Mouse (Mus musculus): Measurements from ENCODE around the gene Amd1.

The Amd1 gene

DNA sequence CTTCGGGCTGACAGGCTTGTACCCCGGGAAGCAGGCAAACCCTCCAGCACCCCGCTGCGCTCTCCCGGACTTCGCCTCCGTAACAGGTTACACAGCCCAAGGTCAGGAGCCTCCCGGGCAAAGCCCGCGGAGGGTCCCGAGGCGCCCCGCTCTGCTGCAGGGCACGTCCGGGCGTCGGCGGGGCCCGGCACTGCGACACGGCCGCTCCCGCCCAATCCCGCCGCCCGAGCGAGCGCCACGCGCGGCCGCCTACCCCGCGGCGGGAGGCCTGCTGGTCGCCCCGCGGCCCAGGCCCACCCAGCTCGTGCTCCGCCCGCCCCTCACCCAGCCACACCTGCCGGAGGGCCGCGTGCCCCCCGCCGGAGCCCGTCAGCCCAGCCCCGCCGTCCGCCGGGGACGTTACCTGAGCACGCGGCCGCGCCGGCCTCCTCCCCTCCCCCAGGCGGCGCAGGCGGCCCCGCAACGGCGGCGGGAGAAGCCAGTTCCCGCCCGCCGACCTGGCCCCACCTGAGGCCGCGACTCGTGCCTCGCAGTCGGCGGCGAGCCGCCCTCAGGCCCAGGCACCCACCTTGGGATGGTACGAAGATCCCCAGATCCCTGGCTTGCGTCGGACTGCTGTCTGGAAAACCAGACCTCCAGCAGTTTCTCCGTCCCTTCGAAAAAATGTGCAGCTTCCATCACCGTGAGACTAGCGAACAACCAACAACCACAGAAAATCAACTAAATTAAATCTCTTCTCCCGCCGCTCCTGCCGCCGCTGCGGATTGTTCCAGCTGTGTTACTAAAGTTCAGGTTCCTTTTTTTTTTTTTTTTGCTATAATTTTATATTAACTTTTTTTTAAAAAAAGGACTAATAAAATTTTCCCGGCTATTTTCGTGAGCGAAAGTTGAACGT lies 558 bp downstream of the Amd1 start:
- peak; percentile 48 for DNase-seq (ENCODE audit: low spot score)

DNA sequence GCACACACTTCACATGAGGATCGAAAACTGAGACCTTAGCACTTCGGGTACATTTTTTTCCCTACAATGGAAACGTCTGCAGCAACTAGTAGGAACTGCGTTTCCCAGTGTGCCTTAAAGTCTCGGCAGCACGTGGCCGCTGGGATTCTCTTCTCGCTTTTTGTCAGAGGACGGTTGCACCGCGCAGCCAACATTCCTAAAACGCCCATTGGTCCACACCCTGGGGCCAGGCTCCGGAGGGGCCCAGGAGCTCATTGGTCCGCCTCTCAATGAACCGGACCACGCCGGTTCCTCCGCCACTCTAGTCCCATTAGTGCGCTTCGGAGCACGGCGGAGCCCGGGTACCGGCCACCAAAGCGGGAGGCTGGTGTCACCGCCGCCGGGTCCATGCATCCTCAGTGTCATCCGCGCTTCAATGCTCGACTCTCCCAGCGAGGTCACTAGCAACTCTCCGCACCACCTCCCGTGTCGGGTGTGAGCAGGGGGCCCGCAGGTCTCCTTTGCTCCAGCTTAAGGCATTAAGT lies 1.3 kb downstream of the Amd1 start:
- DNase-seq (ENCODE audit: low spot score): peak; percentile 45

DNA sequence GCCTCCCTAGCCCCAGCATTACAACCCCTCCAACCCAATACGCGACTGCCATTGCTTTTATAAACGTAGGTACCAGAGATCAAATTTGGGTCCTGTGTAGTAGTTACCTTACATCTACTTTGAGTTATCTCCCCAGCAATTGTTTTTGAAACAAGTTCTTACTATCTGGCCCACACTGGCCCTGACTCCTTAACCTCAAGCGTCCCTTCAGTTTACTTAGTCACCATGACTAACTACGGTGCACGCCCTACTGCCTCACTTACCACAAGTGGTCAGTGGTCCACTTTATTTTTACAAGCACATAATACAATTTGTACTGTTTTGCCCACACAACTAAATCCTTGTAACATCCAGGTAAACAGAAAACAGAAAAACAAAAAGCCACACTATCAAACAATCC lies 9.3 kb downstream of the Amd1 start:
- DNase-seq (ENCODE audit: low spot score): no peak

DNA sequence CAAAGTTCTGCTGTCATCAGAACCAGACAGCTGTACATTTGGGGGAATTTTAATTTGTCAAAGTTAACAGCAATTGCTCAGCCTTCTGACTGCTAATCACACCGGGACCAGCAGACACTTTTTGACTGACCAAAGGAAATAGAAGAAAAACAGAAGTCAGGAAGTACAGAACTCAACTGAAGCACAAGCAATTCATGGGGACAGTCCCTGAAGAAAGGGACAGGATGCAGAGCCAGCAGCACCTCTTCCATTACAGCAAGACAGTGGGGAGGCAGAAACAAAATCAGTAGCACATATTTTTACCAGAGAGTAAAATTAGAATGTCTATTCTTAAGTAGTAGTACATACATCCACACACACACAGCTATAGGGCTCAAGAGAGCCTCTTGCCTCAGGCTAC lies 15.2 kb downstream of the Amd1 start:
- no peak for DNase-seq (ENCODE audit: low spot score)

DNA sequence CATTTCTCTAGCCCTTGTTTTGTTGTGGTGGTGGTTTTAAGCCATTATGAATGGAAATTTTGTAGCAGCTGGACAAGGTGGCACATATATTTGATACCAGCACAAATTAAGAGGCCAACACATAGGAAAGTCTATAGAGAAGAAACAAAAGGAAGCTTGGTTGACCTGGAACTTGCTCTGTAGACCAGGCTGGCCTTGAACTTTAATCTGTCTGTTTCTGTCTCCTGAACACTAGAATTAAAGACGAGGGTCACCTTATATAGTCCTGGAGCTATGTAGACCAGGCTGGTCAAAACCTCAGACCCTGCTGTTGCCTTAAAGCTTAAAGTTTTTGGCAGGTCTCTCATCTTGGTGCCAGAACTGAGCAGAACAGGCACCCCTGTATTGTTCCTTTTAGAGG lies 16.4 kb downstream of the Amd1 start:
- no peak for DNase-seq (ENCODE audit: low spot score)

DNA sequence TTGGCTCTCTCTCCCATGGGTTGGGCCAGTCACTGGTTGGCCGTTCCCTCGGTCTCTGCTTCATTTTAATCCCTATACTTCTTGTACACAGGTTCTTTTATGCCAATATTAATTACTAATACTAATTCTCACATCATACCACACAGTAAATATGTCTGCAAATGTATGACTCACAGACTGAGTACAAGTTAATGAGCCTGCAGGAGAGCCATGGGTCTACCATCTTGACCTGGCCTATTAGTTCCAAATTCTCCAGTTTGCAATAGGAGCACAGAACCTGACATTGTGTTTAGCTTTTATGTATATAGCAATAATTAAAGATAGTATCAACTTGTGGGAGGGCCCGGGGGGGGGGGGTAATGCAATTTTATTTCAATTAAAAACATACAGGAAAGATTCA lies 17.0 kb downstream of the Amd1 start:
- no peak for DNase-seq (ENCODE audit: low spot score)

DNA sequence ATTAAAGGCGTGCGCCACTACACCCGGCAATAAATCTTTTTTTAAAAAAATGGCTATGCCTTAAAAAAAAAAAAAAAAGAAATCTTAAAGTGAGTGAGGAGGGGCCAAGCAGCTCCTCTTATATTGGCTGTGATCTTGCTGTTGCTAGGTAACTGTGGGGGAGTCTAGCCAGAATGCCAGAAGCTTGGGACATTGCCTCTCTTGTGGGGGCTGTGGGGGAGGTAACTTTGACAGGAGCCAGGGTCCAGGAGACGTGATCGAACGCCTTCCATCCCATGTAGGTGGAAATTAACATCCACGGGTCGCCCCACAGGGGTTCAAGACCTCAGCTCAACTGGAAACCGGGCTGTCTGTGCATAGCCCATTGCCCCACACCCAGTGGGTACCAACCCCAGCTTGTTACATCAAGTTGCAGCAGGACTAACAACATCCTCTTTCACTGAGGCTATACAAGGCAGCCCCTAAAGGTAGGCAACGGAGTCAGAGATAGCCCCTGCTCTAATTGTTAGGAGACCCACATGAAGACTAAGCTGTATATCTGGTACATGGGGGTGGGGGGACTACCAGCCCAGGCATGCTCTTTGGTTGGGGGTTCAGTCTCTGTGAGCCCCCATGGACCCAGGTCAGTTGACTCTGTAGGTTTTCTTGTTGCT lies 17.7 kb downstream of the Amd1 start:
- DNase-seq (ENCODE audit: low spot score): no peak

DNA sequence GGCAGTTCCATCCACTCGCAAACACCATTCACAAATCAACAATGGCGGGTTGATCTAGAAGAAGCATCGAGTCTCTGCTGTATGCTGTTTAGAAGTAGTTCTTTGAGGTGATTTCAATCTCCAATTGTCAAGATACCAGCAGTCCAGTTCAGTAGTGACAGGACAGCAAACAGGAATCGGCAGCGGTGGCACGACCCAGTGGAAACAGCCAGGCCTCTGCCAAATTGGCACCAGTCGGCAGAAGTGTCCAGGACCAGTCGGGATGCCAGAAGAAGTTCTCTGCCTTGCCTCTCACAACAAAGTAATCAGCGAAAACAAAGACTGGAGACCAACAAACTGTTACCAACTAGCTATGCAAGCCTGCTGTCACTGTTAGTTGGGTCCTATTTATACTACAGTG lies 18.4 kb downstream of the Amd1 start:
- DNase-seq (ENCODE audit: low spot score): no peak

DNA sequence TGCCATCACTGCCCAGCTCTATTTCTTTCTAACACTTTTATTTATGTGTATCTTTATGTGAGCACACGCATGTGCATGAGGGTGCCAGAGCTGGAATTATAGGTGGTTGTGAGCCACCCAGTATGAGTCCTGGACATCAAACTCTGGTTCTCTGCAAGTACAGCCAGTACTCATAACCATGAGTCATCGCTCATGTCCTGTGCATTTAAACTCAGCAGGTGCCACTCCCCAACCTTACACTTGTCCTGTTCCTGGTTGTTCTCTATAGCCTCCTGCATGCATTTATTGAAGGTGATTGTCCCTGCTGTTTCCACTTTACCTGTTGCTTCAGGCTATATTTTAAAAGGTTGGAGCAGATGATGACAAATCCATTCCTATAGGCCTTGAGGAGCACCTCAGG lies 20.4 kb downstream of the Amd1 start:
- DNase-seq (ENCODE audit: low spot score): no peak

DNA sequence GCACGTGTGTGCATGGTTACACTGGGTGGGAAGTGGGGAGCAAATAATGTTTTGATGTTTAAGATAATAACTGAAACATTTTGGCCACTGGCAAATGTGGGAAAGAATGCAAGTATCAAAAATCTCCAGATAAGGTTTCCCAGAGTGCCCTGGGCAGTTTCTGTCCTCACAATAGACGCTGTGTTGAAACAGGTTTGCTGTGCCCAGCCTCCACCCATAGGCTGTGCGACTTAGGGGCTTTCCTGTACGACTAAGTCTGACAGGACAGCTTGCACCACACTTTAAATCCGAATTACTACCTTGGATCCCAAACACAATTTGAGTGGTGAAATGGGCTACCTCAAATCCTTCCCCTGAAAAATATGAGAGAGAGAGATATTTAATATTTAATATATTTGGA lies 23.7 kb downstream of the Amd1 start:
- no peak for DNase-seq (ENCODE audit: low spot score)

DNA sequence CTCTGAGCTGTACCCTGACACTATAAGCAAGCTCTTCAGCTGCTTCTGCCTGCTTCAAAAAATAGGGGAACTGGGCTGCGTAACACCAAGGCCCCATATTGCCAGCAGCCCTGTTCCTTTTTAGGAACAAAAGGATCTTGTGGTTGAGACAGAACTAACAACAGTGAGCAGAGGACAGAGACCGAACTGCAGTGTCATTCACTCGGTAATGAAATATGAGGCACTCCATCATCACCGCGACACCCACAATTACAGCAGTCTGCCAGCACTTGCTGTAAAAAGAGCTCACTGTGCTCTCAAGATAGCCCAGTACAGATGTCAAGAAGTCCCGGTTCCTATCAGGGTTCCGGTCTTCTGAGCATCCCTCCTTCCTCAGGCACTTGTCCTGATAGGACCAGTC lies 26.0 kb downstream of the Amd1 start:
- DNase-seq (ENCODE audit: low spot score): no peak

DNA sequence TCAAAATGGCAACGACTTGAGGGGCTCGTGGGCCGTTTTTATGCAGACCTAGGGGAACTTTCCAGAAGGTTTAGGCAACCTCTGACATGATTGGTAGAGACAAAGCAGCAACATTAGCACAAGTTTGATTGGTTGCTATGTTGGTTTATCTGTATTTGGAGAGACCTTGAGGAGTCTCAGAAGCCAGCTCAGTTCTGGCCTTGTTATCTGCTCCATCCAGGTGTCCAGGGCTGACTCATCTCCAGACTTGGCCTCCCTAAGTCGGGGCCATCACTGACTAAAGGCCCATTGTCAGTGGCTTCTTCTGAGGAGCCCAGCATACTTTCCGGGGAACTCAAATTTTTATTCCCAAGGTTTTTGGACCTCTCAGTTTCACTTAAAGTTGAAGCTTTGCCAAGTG lies 28.0 kb downstream of the Amd1 start:
- no peak for DNase-seq (ENCODE audit: low spot score)

DNA sequence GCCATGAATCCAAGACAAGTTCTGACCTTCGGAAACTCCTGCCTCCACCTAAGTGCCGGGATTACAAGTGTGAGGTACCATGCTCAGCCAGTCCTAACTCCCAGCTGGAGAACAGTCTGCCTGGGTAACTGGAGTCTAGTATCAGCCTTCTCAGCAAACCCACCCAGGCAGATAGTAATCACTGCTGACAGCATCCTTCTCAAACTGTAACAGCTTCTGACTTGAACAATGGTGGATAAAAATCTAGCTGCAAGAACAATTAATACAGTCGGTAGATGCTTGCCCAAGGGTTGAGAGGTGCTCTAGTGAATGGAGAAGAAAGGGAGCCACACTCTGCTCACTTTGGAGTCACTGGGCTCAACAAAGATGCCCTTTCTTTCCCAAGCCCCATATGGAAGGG lies 30.8 kb downstream of the Amd1 start:
- no peak for DNase-seq (ENCODE audit: low spot score)

DNA sequence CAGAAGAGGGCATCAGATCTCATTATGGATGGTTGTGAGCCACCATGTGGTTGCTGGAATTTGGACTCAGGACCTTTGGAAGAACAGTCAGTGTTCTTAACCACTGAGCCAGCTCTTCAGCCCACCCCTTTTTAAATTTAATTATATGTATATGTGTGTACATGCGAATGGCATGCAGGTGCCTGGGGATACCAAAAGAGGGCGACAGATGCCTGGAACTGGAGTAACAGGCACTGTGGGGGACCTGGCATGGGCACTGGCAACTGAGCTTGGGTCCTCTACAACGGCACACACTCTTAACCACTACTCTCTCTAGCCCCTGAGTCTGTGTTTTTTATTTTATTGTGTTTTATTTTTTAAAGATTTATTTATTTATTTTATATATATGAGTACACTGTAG lies 37.1 kb downstream of the Amd1 start:
- DNase-seq (ENCODE audit: low spot score): no peak

DNA sequence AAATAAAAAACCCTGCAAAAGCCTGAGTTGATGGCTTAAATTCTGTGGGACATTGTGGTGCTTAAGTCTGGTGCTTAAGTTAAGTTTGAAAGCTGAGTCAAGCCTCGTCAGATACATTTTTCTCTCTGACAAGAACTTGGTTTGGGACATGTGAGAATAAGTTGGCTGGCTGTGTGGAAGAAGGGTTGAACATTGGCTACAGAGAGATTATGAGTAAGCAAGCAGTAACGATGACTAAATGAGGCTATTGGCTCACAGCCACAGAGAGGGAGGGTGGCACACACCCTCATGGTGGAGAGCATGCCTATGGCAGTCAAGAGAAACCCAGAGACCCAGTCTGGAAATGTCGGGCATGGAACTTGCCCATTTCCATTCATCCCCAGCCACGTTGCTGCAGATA lies 38.3 kb downstream of the Amd1 start:
- no peak for DNase-seq (ENCODE audit: low spot score)

DNA sequence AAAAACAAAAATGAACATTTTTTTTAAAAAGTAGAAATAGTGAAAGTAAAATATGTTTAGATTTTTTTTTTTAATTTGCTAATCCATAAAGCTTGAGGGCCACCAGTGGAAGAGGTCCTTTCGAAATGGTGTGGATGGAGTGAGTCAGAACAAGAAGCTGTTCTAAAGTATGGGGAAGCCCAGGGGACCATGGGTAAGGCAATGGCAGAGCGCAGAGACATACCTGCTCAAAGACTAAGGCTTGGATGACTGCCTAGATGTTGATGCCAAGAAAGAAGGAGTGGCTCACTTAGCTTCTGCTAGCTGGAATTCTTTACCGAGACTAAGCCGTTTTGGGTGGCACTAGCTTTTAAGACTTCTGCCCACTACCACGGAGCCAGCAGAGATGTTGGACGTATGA lies 39.8 kb downstream of the Amd1 start:
- no peak for DNase-seq (ENCODE audit: low spot score)

DNA sequence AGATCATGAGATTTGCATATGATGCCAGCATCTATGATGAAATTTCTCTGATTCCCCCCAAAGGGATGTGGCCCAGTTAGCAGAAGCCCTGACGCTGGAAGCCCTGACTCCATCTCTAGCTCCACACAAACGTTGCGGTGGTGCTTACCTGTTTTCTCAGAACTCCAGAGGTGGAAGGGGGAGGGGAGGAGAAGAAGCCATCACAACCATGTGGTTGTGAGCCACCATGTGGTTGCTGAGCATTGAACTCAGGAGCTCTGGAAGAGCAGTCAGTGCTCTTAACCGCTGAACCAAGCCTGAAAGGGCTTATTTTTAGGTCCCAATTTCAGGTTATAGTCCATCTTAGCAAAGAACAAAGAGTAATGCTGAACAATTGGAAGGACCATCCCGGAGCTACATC lies 41.7 kb downstream of the Amd1 start:
- DNase-seq (ENCODE audit: low spot score): no peak

DNA sequence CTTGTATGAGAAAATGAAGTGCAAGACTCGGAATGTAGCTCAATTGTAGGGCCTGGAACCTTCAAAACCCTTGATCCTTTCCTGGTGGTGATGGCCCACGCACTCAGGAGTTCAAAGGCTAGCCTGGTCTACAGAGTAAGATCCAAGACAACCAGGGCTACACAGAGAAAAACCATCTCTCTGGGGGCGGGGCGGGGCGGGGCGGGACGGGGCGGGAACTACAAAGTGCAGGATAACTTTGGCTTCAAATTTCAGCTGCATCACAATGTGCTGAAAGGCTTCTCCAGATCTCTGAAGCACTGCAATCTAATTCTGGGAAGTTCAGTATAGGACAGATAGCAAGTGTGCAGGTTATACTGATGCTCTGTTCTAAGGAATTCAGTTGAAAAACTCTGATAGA lies 42.4 kb downstream of the Amd1 start:
- DNase-seq (ENCODE audit: low spot score): no peak

DNA sequence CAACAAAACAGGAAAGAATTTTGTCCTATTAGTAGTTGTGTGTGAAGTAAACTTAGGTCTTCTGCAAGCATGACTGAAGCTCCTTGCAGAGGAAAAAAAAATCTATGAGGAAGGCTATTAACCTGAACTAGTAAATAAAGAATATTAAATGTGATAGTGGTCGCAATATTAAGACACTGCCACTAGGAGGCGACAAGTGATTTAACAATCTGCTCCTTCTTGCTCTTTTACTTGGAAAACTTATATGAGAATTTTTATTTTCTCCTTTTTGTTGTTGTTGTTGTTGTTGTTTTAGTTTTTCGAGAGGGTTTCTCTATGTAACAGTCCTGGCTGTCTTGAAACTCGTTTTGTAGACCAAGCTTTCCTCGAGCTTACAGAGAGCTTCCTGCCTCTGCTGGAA lies 43.0 kb downstream of the Amd1 start:
- DNase-seq (ENCODE audit: low spot score): peak; percentile 41

DNA sequence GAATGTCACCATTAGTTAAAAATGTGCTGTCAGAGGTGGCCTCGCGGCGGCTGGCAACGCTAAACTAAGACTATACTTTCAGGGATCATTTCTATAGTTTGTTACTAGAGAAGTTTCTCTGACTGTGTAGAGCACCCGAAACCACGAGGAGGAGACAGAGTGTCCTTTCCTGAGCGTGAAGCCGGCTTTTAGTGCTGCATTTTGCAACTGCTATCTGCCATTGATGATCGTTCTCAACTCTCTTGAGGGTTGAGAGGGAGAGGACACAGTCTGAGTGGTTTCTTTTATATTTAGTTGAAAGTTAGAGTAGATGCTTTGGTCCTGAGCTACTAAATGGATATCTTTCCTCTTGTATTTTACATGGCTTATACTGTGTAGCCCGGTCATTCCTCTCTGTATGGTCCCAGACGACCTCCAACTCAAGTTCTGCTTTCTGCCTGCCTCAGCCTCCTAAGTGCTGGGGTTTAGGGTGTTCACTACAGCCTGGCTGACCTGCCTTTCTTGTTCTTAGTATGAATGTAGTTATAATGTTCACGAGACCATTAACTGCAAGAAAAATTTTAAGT lies 43.5 kb downstream of the Amd1 start:
- DNase-seq (ENCODE audit: low spot score): peak; percentile 88

DNA sequence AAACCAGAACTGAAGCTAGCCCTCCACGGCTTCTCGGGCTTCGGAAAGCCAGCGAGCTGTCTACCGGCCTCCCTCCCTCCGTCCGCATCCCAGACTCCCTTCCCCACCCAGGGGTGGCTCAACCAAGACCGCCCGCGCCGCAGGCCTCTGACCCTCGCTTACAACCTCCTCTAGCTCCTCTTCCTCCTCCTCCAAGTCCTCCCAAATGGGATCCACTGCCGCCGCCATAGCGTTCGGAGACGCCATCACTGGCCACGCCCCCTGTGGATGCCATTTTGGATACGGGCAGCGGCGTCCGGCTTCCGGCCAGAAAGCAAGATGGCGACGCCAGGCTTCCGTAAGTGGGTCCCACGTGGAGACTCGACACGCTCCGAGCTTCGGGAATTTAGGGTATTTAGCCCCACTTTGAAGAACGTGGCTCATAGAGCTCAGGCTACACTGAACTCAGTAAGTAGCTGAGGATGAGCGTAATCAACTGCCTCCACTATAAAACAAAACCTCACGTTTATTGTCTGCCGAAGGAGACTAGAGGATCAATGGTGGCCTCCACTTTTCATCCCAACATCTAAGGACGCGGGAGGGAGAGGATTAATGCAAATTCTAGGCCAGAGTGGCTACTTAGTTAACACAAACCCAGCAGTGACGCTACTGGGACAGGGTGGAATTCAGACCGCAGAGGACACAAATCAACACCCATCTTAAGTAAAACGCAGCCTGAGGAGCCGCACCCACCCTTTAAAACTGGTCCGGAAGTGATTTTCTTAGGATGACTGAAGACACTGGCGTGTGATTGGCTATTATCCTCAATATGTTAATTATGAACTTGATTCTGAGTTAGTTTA lies 44.4 kb downstream of the Amd1 start, which contains the start of gene Gtf3c6:
TSS of gene Gtf3c6 (minus strand) at position 695 of the 842 bp plus-strand sequence.
- DNase-seq (ENCODE audit: low spot score): peak; percentile 90

DNA sequence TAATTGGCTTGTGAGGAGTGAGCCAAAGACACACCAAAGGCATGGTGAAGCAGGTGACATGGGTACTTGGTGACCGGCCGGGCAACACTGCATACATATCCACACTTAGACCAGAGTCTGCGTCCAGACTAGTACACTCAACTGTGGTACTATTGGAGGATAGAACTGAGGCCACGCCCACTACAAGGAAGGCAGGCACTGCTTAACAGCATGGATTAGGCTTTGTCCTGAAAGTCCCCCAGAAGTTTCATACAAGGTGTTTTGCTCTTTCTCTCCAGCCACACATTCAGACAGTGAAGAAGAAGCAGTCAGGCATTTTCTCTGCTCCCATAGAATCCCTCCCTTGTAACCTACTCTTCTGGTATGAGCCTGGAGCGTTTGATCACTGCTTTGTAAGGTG lies 45.3 kb downstream of the Amd1 start:
- DNase-seq (ENCODE audit: low spot score): peak; percentile 19

All from T-cell, adult 2 months (primary cell).